Mouse (Mus musculus) midbrain, postnatal 0 days (tissue): ENCODE data around the gene S100pbp. TPM values are rescaled to one million over a fixed set of nuclear protein-coding genes. Genes with fewer than 3 reads are reported as not detected.
A peak's percentile ranks its signal among the peaks of the same experiment; 100 is the strongest.

Experiments
- ATAC-seq: fragments of 200-750 bp; cut with Nextera tagmentation; 2 replicates; pipeline ENCODE4 v1.8.0; 2017; ENCODE audit warnings: moderate number of reproducible peaks, mild to moderate bottlenecking, moderate TSS enrichment, moderate library complexity; ENCODE audit not compliant: low FRiP score
- DNase-seq: peaks from one replicate; pipeline ENCODE4 v3.0.0-alpha.2; 2015; ENCODE audit warnings: low spot score
- H3K27ac ChIP-seq: fragments of 300-500 bp; sonication (generic); 2 replicates; pipeline ENCODE4 v1.5.1; 2014; ENCODE audit warnings: low read depth, mild to moderate bottlenecking, low read length, mixed read lengths
- H3K27me3 ChIP-seq: fragments of 300-500 bp; sonication (generic); 2 replicates; pipeline ENCODE4 v1.6.1; 2014; ENCODE audit warnings: low read length, control low read depth, mixed read lengths; ENCODE audit not compliant: insufficient read depth
- H3K36me3 ChIP-seq: fragments of 300-500 bp; sonication (generic); 2 replicates; pipeline ENCODE4 v1.6.1; 2014; ENCODE audit warnings: low read length, control low read depth, mixed read lengths; ENCODE audit not compliant: insufficient read depth
- H3K4me1 ChIP-seq: fragments of 300-500 bp; sonication (generic); 2 replicates; pipeline ENCODE4 v1.6.1; 2014; ENCODE audit warnings: mild to moderate bottlenecking, control low read depth, antibody characterized with exemption, low read length, mixed read lengths; ENCODE audit not compliant: insufficient read depth
- H3K4me2 ChIP-seq: fragments of 300-500 bp; sonication (generic); 2 replicates; pipeline ENCODE4 v1.6.1; 2014; ENCODE audit warnings: low read depth, mild to moderate bottlenecking, low read length, mixed read lengths; ENCODE audit not compliant: poor library complexity, severe bottlenecking
- H3K4me3 ChIP-seq: fragments of 300-500 bp; sonication (generic); 2 replicates; pipeline ENCODE4 v1.5.1; 2014; ENCODE audit warnings: low read depth, mild to moderate bottlenecking, low read length, moderate library complexity
- H3K9ac ChIP-seq: fragments of 300-500 bp; sonication (generic); replicated peaks from 2 replicates; pipeline ENCODE4 v1.6.1; 2014; ENCODE audit warnings: mild to moderate bottlenecking, low read length, moderate library complexity, mixed read lengths; ENCODE audit not compliant: poor library complexity, severe bottlenecking
- H3K9me3 ChIP-seq: fragments of 300-500 bp; sonication (generic); 2 replicates; pipeline ENCODE4 v1.6.1; 2016; ENCODE audit warnings: low read length, control low read depth
- CTCF ChIP-seq: IDR thresholded peaks from 2 replicates; pipeline ENCODE4 v1.5.1; 2016; ENCODE audit warnings: antibody characterized with exemption, mild to moderate bottlenecking
- WGBS: fragments of 180-500 bp; shearing (Covaris S2); extraction: QIAGEN DNeasy Blood & Tissue Kit; methylation state at CpG from one replicate; pipeline ENCODE4 v1.1.7; 2014; 5-methylcytosine and 5-hydroxymethylcytosine counted together
- polyA plus RNA-seq: library from polyadenylated mRNA; unstranded; fragments of >200 nt; fragmentation: Nextera tagmentation; extraction: Ambion mirVana; gene quantifications from 2 replicates; pipeline ENCODE4 v1.2.1, GENCODE M21; 2015
- total RNA-seq: library from RNA; depleted of rRNA; stranded (reverse); fragments of >200 nt; gene quantifications from 2 replicates; pipeline ENCODE4 v1.2.3, GENCODE M21; 2014

The S100pbp gene
- total and polyA plus RNA-seq, 2 experiments from 2014 or later, result 24.2 to 49.6 TPM

DNA sequence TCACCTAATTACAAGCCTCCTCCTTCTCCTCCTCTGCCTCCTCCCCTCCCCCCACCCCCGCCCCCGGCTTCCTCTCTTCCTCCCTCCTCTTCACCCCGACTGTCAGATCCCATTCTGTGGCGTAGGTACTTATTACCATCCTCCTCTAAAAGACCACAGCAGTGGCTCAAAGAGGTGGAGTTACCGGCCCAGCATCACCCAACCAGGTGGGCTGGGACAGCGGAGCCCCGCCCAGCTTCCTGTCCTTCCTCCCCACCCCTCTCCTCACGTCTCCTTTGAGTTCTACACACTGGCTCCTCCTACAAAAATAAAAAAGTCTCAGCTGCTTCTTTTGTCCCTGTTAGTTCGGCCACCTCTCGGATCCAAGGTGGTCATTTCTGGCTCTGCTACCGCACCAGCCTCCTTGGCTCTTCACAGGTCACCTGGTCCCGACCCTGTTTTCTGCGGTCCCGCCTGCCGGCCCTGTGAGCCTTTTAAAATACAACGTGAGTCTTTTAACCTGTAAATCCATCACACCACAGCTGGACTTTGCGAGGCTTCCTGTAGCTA is 58.7 kb downstream of the S100pbp start:
- Histone ChIP-seq H3K9me3 (no peaks in the 10 kb centered on the region), H3K9ac (0 out of 2 replicates have a peak overlapping the region, but pooled peaks have one; percentile 29), H3K27ac (0 out of 2 replicates have a peak overlapping the region, but pooled peaks have one; percentile 32), H3K36me3 (no peaks in the 10 kb centered on the region), H3K4me2 (peak overlapping the region; percentile 34), H3K4me3 (0 out of 2 replicates have a peak overlapping the region, but pooled peaks have one; percentile 6), H3K27me3 (no peaks in the 10 kb centered on the region), H3K4me1 (peaks cover 10% of the 10 kb centered on the region; the same call in 1 of the 2 replicates)
- no peak for DNase-seq
- WGBS, result 11% methylated on average over 17 of the region's 17 CpGs
- ATAC-seq, result no peak
- no peak for TF ChIP-seq CTCF

DNA sequence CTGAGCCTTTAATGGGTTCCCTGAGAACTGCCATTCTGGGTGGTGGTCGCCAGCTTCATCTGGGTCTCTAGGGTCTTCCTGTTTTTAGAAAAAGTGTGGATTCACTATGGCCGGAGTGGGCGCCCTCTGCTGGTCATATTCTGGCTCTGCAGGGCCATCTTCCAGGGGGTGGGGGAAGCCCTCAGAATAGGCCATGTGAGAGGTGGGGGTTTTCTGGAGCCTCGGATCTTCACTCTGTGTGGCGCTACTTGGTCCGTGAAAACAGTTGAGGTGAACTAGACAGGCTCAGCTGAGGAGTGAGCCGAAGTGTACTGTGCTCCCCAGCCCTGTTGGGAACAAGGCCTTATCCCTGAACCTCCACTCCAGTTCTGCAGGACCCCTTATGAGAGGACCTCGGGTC is 59.4 kb downstream of the S100pbp start:
- H3K27me3 ChIP-seq, result no peaks in the 10 kb centered on the region
- 0 out of 2 replicates have a peak overlapping the region, but pooled peaks have one; percentile 29 for H3K9ac ChIP-seq
- H3K4me2 ChIP-seq, result peak overlapping the region; percentile 34
- peak; percentile 57 for ATAC-seq
- H3K9me3 ChIP-seq, result no peaks in the 10 kb centered on the region
- peak; percentile 90 for TF ChIP-seq CTCF
- DNase-seq, result peak; percentile 73
- 2% methylated on average over 8 of the region's 8 CpGs for WGBS
- H3K4me3 ChIP-seq, result no peak overlapping the region
- H3K27ac ChIP-seq, result 0 out of 2 replicates have a peak overlapping the region, but pooled peaks have one; percentile 32
- H3K36me3 ChIP-seq, result no peaks in the 10 kb centered on the region
- peaks cover 15% of the 10 kb centered on the region; the same call in 1 of the 2 replicates for H3K4me1 ChIP-seq

- no peaks in the 10 kb centered on the region for H3K9me3 ChIP-seq
- no peak for TF ChIP-seq CTCF
- H3K9ac ChIP-seq, result no peak overlapping the region
- no peak overlapping the region for H3K27ac ChIP-seq
- no peak overlapping the region for H3K4me2 ChIP-seq
- H3K4me1 ChIP-seq, result peaks cover 15% of the 10 kb centered on the region; the same call in 1 of the 2 replicates
- H3K36me3 ChIP-seq, result no peaks in the 10 kb centered on the region
- no peak for DNase-seq
- WGBS, result 55% methylated on average over 8 of the region's 9 CpGs
- no peak for ATAC-seq
- no peak overlapping the region for H3K4me3 ChIP-seq
- H3K27me3 ChIP-seq, result no peaks in the 10 kb centered on the region
Observed at GRCm38 (mm10) chr4:129129387-129129786, 60.1 kb downstream of the S100pbp start.

- H3K27me3 ChIP-seq, result no peaks in the 10 kb centered on the region
- DNase-seq, result no peak
- no peak overlapping the region for H3K9ac ChIP-seq
- ATAC-seq, result no peak
- 50% methylated on average over 13 of the region's 13 CpGs for WGBS
- peaks cover 15% of the 10 kb centered on the region; the same call in 1 of the 2 replicates for H3K4me1 ChIP-seq
- H3K9me3 ChIP-seq, result no peaks in the 10 kb centered on the region
- H3K4me3 ChIP-seq, result no peak overlapping the region
- no peak for TF ChIP-seq CTCF
- H3K36me3 ChIP-seq, result no peaks in the 10 kb centered on the region
- H3K4me2 ChIP-seq, result no peak overlapping the region
- no peak overlapping the region for H3K27ac ChIP-seq
Observed at GRCm38 (mm10) chr4:129128582-129129338, 60.8 kb downstream of the S100pbp start.

- H3K4me1 ChIP-seq, result peaks cover 15% of the 10 kb centered on the region; the same call in 1 of the 2 replicates
- no peaks in the 10 kb centered on the region for H3K36me3 ChIP-seq
- H3K4me3 ChIP-seq, result no peak overlapping the region
- H3K27ac ChIP-seq, result no peak overlapping the region
- no peak overlapping the region for H3K9ac ChIP-seq
- peak overlapping the region; percentile 36 for H3K4me2 ChIP-seq
- ATAC-seq, result no peak
- DNase-seq, result peak; percentile 71
- no peaks in the 10 kb centered on the region for H3K27me3 ChIP-seq
- no peak for TF ChIP-seq CTCF
- no peaks in the 10 kb centered on the region for H3K9me3 ChIP-seq
- WGBS, result 11% methylated on average over 19 of the region's 19 CpGs
Observed at GRCm38 (mm10) chr4:129125736-129126451, 63.6 kb downstream of the S100pbp start.
